Mouse (Mus musculus) embryonic facial prominence, embryonic 10.5 days (tissue): ENCODE data around the gene Dnah8. TPM values are rescaled to one million over a fixed set of nuclear protein-coding genes. Genes with fewer than 3 reads are reported as not detected.
A peak's percentile ranks its signal among the peaks of the same experiment; 100 is the strongest.

Experiments
- DNase-seq: peaks from one replicate; pipeline ENCODE4 v3.0.0-alpha.2; 2017; ENCODE audit warnings: low spot score
- H3K27ac ChIP-seq: fragments of 300-500 bp; sonication (generic); replicated peaks from 2 replicates; pipeline ENCODE4 v1.5.1; 2016; ENCODE audit warnings: mild to moderate bottlenecking
- H3K27me3 ChIP-seq: fragments of 300-500 bp; sonication (generic); replicated peaks from 2 replicates; pipeline ENCODE4 v1.6.1; 2016; ENCODE audit warnings: low read depth, mild to moderate bottlenecking; ENCODE audit not compliant: poor library complexity, severe bottlenecking
- H3K36me3 ChIP-seq: fragments of 300-500 bp; sonication (generic); replicated peaks from 2 replicates; pipeline ENCODE4 v1.6.1; 2016; ENCODE audit warnings: mild to moderate bottlenecking, moderate library complexity
- H3K4me1 ChIP-seq: fragments of 300-500 bp; sonication (generic); 2 replicates; pipeline ENCODE4 v1.6.1; 2016
- H3K4me3 ChIP-seq: fragments of 300-500 bp; sonication (generic); 2 replicates; pipeline ENCODE4 v1.5.1; 2016; ENCODE audit warnings: mild to moderate bottlenecking, moderate library complexity
- H3K9me3 ChIP-seq: fragments of 300-500 bp; sonication (generic); 2 replicates; pipeline ENCODE4 v1.6.1; 2016; ENCODE audit warnings: mild to moderate bottlenecking
- WGBS: fragments of 180-500 bp; shearing (Covaris S2); methylation state at CpG from one replicate; pipeline ENCODE4 v1.1.7; 2016; 5-methylcytosine and 5-hydroxymethylcytosine counted together
- polyA plus RNA-seq: library from polyadenylated mRNA; unstranded; fragments of >200 nt; fragmentation: Nextera tagmentation; extraction: Ambion mirVana; gene quantifications from 2 replicates; pipeline ENCODE4 v1.2.1, GENCODE M21; 2016

The Dnah8 gene
- polyA plus RNA-seq, 1 experiment from 2014 or later = 0.88 TPM

- Histone ChIP-seq H3K4me3 (no peak overlapping the region), H3K36me3 (no peaks in the 10 kb centered on the region), H3K27me3 (peaks cover 6% of the 10 kb centered on the region), H3K9me3 (no peaks in the 10 kb centered on the region), H3K27ac (no peak overlapping the region), H3K4me1 (peaks cover 19% of the 10 kb centered on the region)
- 59% methylated on average over 2 of the region's 2 CpGs for WGBS
- DNase-seq = no peak
These were observed 14.8 kb downstream of the Dnah8 start for GRCm38 (mm10) chr17:30638996-30639395.

GRCm38 (mm10) chr17:30640896-30641295 is 16.7 kb downstream of the Dnah8 start:
- 93% methylated on average over 5 of the region's 5 CpGs for WGBS

GRCm38 (mm10) chr17:30648770-30649169 is 24.6 kb downstream of the Dnah8 start:
- Histone ChIP-seq H3K4me3 (no peak overlapping the region), H3K27ac (no peak overlapping the region), H3K9me3 (0 out of 2 replicates have a peak, but pooled peaks cover 6% of the 10 kb centered on the region), H3K4me1 (no peaks in the 10 kb centered on the region), H3K27me3 (no peaks in the 10 kb centered on the region), H3K36me3 (no peaks in the 10 kb centered on the region)
- DNase-seq = no peak
- 90% methylated on average over 3 of the region's 3 CpGs for WGBS

More at GRCm38 (mm10) chr17:30640896-30641295, 16.7 kb downstream of the Dnah8 start:
- Histone ChIP-seq H3K27me3 (peaks cover 5% of the 10 kb centered on the region), H3K4me3 (no peak overlapping the region), H3K36me3 (no peaks in the 10 kb centered on the region), H3K9me3 (no peaks in the 10 kb centered on the region), H3K4me1 (peaks cover 13% of the 10 kb centered on the region), H3K27ac (no peak overlapping the region)
- no peak for DNase-seq

- H3K36me3 ChIP-seq = no peaks in the 10 kb centered on the region
- no peaks in the 10 kb centered on the region for H3K27me3 ChIP-seq
- 93% methylated on average over 6 of the region's 6 CpGs for whole genome bisulfite sequencing
- 0 out of 2 replicates have a peak, but pooled peaks cover 6% of the 10 kb centered on the region for H3K9me3 ChIP-seq
- H3K4me1 ChIP-seq = peaks cover 3% of the 10 kb centered on the region; the same call in 1 of the 2 replicates
- no peak for DNase-seq
- no peak overlapping the region for H3K27ac ChIP-seq
- H3K4me3 ChIP-seq = no peak overlapping the region
These were observed 28.9 kb downstream of the Dnah8 start for GRCm38 (mm10) chr17:30653010-30653409.

- WGBS = 59% methylated on average over 8 of the region's 8 CpGs
- H3K9me3 ChIP-seq = 0 out of 2 replicates have a peak, but pooled peaks cover 2% of the 10 kb centered on the region
- no peaks in the 10 kb centered on the region for H3K27me3 ChIP-seq
- H3K27ac ChIP-seq = peak overlapping the region; percentile 57
- H3K4me3 ChIP-seq = peak overlapping the region; percentile 55
- DNase-seq = no peak
- H3K4me1 ChIP-seq = peaks cover 14% of the 10 kb centered on the region
- H3K36me3 ChIP-seq = no peaks in the 10 kb centered on the region
These were observed 33.5 kb downstream of the Dnah8 start for GRCm38 (mm10) chr17:30657530-30658151.

GRCm38 (mm10) chr17:30658152-30658544 is 34.0 kb downstream of the Dnah8 start:
- Histone ChIP-seq H3K4me1 (peaks cover 14% of the 10 kb centered on the region), H3K9me3 (no peaks in the 10 kb centered on the region), H3K4me3 (peak overlapping the region; percentile 55), H3K27ac (peak overlapping the region; percentile 57), H3K36me3 (no peaks in the 10 kb centered on the region), H3K27me3 (no peaks in the 10 kb centered on the region)
- DNase-seq = peak; percentile 73
- 15% methylated on average over 13 of the region's 13 CpGs for WGBS

- 72% methylated on average over 8 of the region's 8 CpGs for WGBS
- peaks cover 5% of the 10 kb centered on the region for H3K9me3 ChIP-seq
- no peak overlapping the region for H3K4me3 ChIP-seq
- no peaks in the 10 kb centered on the region for H3K27me3 ChIP-seq
- H3K36me3 ChIP-seq = no peaks in the 10 kb centered on the region
- peaks cover 14% of the 10 kb centered on the region for H3K4me1 ChIP-seq
- H3K27ac ChIP-seq = no peak overlapping the region
- no peak for DNase-seq
These were observed 38.0 kb downstream of the Dnah8 start for GRCm38 (mm10) chr17:30662131-30662530.

- Histone ChIP-seq H3K9me3 (peaks cover 5% of the 10 kb centered on the region), H3K4me1 (peaks cover 9% of the 10 kb centered on the region), H3K36me3 (no peaks in the 10 kb centered on the region), H3K27ac (no peak overlapping the region), H3K27me3 (no peaks in the 10 kb centered on the region), H3K4me3 (no peak overlapping the region)
- WGBS = 94% methylated on average over 8 of the region's 8 CpGs
- DNase-seq = no peak
These were observed 39.0 kb downstream of the Dnah8 start for GRCm38 (mm10) chr17:30663170-30663569.

GRCm38 (mm10) chr17:30664856-30665255 is 40.7 kb downstream of the Dnah8 start:
- no peaks in the 10 kb centered on the region for H3K27me3 ChIP-seq
- 0 out of 2 replicates have a peak, but pooled peaks cover 5% of the 10 kb centered on the region for H3K4me1 ChIP-seq
- no peak overlapping the region for H3K27ac ChIP-seq
- no peaks in the 10 kb centered on the region for H3K36me3 ChIP-seq
- WGBS = 81% methylated on average over 5 of the region's 5 CpGs
- H3K9me3 ChIP-seq = peaks cover 5% of the 10 kb centered on the region
- no peak overlapping the region for H3K4me3 ChIP-seq
- no peak for DNase-seq

- H3K36me3 ChIP-seq = no peaks in the 10 kb centered on the region
- DNase-seq = no peak
- 84% methylated on average over 4 of the region's 4 CpGs for WGBS
- no peaks in the 10 kb centered on the region for H3K4me1 ChIP-seq
- no peaks in the 10 kb centered on the region for H3K9me3 ChIP-seq
- H3K27ac ChIP-seq = no peak overlapping the region
- H3K27me3 ChIP-seq = no peaks in the 10 kb centered on the region
- no peak overlapping the region for H3K4me3 ChIP-seq
These were observed 48.4 kb downstream of the Dnah8 start for GRCm38 (mm10) chr17:30672556-30672955.

- no peaks in the 10 kb centered on the region for H3K36me3 ChIP-seq
- no peaks in the 10 kb centered on the region for H3K9me3 ChIP-seq
- 91% methylated on average over 6 of the region's 6 CpGs for WGBS
- H3K4me3 ChIP-seq = no peak overlapping the region
- no peaks in the 10 kb centered on the region for H3K27me3 ChIP-seq
- no peak for DNase-seq
- no peak overlapping the region for H3K27ac ChIP-seq
- no peaks in the 10 kb centered on the region for H3K4me1 ChIP-seq
These were observed 48.9 kb downstream of the Dnah8 start for GRCm38 (mm10) chr17:30673023-30673422.

- Histone ChIP-seq H3K9me3 (no peaks in the 10 kb centered on the region), H3K27me3 (no peaks in the 10 kb centered on the region), H3K27ac (no peak overlapping the region), H3K4me3 (no peak overlapping the region), H3K4me1 (no peaks in the 10 kb centered on the region), H3K36me3 (no peaks in the 10 kb centered on the region)
- whole genome bisulfite sequencing = 90% methylated on average over 9 of the region's 9 CpGs
- no peak for DNase-seq
These were observed 51.0 kb downstream of the Dnah8 start for GRCm38 (mm10) chr17:30675021-30675740.

- Histone ChIP-seq H3K36me3 (no peaks in the 10 kb centered on the region), H3K4me3 (no peak overlapping the region), H3K9me3 (no peaks in the 10 kb centered on the region), H3K27ac (no peak overlapping the region), H3K27me3 (no peaks in the 10 kb centered on the region), H3K4me1 (no peaks in the 10 kb centered on the region)
- DNase-seq = no peak
- 91% methylated on average over 10 of the region's 10 CpGs for WGBS
These were observed 54.4 kb downstream of the Dnah8 start for GRCm38 (mm10) chr17:30678523-30678922.
